Mouse (Mus musculus) MEL (cell line): ENCODE measurements around the gene Maml3. TPM values are rescaled to one million over a fixed set of nuclear protein-coding genes. Genes with fewer than 3 reads are reported as not detected.

Experiments used
- DNase-seq: peaks from one replicate; pipeline ENCODE4 v3.0.0; 2011; ENCODE audit warnings: low read depth, low spot score
- H3K27ac ChIP-seq: 2 replicates; pipeline ENCODE4 v1.5.1; 2012; ENCODE audit warnings: low read depth, mild to moderate bottlenecking, control low read depth, low read length, moderate library complexity; ENCODE audit not compliant: control insufficient read depth
- H3K27me3 ChIP-seq, 2 experiments: fragments of 150-350 bp in 1 of 2; sonication (generic) in 1 of 2; 2 replicates each; pipeline ENCODE4 v1.6.1; 2012; ENCODE audit warnings: low read length in 2 of 2, mild to moderate bottlenecking in 2 of 2, improper control_type of control experiment in 1 of 2, moderate library complexity in 1 of 2; ENCODE audit not compliant: insufficient read depth in 2 of 2, control insufficient read depth in 1 of 2
- H3K36me3 ChIP-seq, 2 experiments: 2 replicates each; pipeline ENCODE4 v1.6.1; 2012 to 2014; ENCODE audit warnings: low read length in 2 of 2, improper control_type of control experiment in 1 of 2, inconsistent platforms in 1 of 2, mild to moderate bottlenecking in 1 of 2; ENCODE audit not compliant: insufficient read depth in 2 of 2, control insufficient read depth in 1 of 2
- H3K4me1 ChIP-seq, 2 experiments: fragments of 150-350 bp in 1 of 2; sonication (generic) in 1 of 2; 2 replicates each; pipeline ENCODE4 v1.6.1; 2012; ENCODE audit warnings: low read length in 2 of 2, improper control_type of control experiment in 1 of 2, mild to moderate bottlenecking in 1 of 2; ENCODE audit not compliant: insufficient read depth in 2 of 2, control insufficient read depth in 1 of 2
- H3K4me3 ChIP-seq, 2 experiments: fragments of 150-350 bp in 1 of 2; sonication (generic) in 1 of 2; 2 replicates each; pipeline ENCODE4 v1.5.1; 2012; ENCODE audit warnings: low read depth in 2 of 2, low read length in 2 of 2, mild to moderate bottlenecking in 2 of 2, moderate library complexity in 2 of 2, control low read depth in 1 of 2, improper control_type of control experiment in 1 of 2; ENCODE audit not compliant: control insufficient read depth in 1 of 2, insufficient read depth in 1 of 2
- H3K79me2 ChIP-seq: 2 replicates; pipeline ENCODE4 v1.6.1; 2012; ENCODE audit warnings: mild to moderate bottlenecking, low read length, moderate library complexity; ENCODE audit not compliant: control insufficient read depth, poor library complexity, insufficient read depth
- H3K9ac ChIP-seq: 2 replicates; pipeline ENCODE4 v1.6.1; 2012; ENCODE audit warnings: low read depth, mild to moderate bottlenecking, control low read depth, low read length, moderate library complexity; ENCODE audit not compliant: control insufficient read depth, poor library complexity, severe bottlenecking
- H3K9me3 ChIP-seq: fragments of 150-350 bp; sonication (generic); replicated peaks from 2 replicates; pipeline ENCODE4 v1.6.1; 2012; ENCODE audit warnings: mild to moderate bottlenecking, low read length, improper control_type of control experiment, moderate library complexity; ENCODE audit not compliant: insufficient read depth
- CHD1 ChIP-seq: IDR thresholded peaks from 2 replicates; pipeline ENCODE4 v1.6.1; 2012; ENCODE audit warnings: low read depth, mild to moderate bottlenecking, inconsistent platforms, low read length, improper control_type of control experiment
- CHD2 ChIP-seq: IDR thresholded peaks from 2 replicates; pipeline ENCODE4 v1.6.1; 2011; ENCODE audit warnings: low read length, improper control_type of control experiment
- E2F4 ChIP-seq: IDR thresholded peaks from 2 replicates; pipeline ENCODE4 v1.6.1; 2011; ENCODE audit warnings: low read depth, low read length, improper control_type of control experiment, borderline replicate concordance
- EP300 ChIP-seq, 2 experiments: IDR thresholded peaks; 2 replicates each; pipeline ENCODE4 v1.6.1; 2011; ENCODE audit warnings: improper control_type of control experiment in 2 of 2, low read length in 2 of 2, low read depth in 1 of 2, mild to moderate bottlenecking in 1 of 2
- ETS1 ChIP-seq: IDR thresholded peaks from 2 replicates; pipeline ENCODE4 v1.6.1; 2012; ENCODE audit warnings: low read depth, mild to moderate bottlenecking, inconsistent platforms, low read length, improper control_type of control experiment, moderate library complexity
- GABPA ChIP-seq: IDR thresholded peaks from 2 replicates; pipeline ENCODE4 v1.6.1; 2012; ENCODE audit warnings: low read depth, mild to moderate bottlenecking, inconsistent platforms, low read length, improper control_type of control experiment, moderate library complexity
- GATA1 ChIP-seq: IDR thresholded peaks from 2 replicates; pipeline ENCODE4 v1.6.1; 2011; ENCODE audit warnings: low read depth, low read length, improper control_type of control experiment
- HCFC1 ChIP-seq: IDR thresholded peaks from 2 replicates; pipeline ENCODE4 v1.6.1; 2012; ENCODE audit warnings: low read depth, mild to moderate bottlenecking, inconsistent platforms, low read length, improper control_type of control experiment, moderate library complexity
- JUND ChIP-seq: IDR thresholded peaks from 2 replicates; pipeline ENCODE4 v1.6.1; 2011; ENCODE audit warnings: low read depth, mild to moderate bottlenecking, improper control_type of control experiment, low read length
- MAX ChIP-seq: IDR thresholded peaks from 2 replicates; pipeline ENCODE4 v1.6.1; 2011; ENCODE audit warnings: low read length, improper control_type of control experiment
- MAZ ChIP-seq: IDR thresholded peaks from 2 replicates; pipeline ENCODE4 v1.6.1; 2012; ENCODE audit warnings: low read depth, mild to moderate bottlenecking, inconsistent platforms, low read length, improper control_type of control experiment
- MEF2A ChIP-seq: IDR thresholded peaks from 2 replicates; pipeline ENCODE4 v1.6.1; 2014; ENCODE audit warnings: low read depth, mild to moderate bottlenecking, inconsistent platforms, low read length, improper control_type of control experiment; ENCODE audit not compliant: poor library complexity, insufficient replicate concordance, severe bottlenecking; ENCODE audit errors: extremely low read depth
- MYC ChIP-seq: IDR thresholded peaks from 2 replicates; pipeline ENCODE4 v1.6.1; 2011; ENCODE audit warnings: low read depth, mild to moderate bottlenecking, low read length, improper control_type of control experiment, moderate library complexity
- NELFE ChIP-seq: IDR thresholded peaks from 2 replicates; pipeline ENCODE4 v1.6.1; 2011; ENCODE audit warnings: low read depth, low read length, improper control_type of control experiment
- NRF1 ChIP-seq: IDR thresholded peaks from 2 replicates; pipeline ENCODE4 v1.6.1; 2014; ENCODE audit warnings: low read depth, mild to moderate bottlenecking, inconsistent platforms, low read length, improper control_type of control experiment, moderate library complexity; ENCODE audit not compliant: poor library complexity, insufficient read depth, severe bottlenecking
- POLR2A ChIP-seq, 2 experiments: IDR thresholded peaks; 2 replicates each; pipeline ENCODE4 v1.6.1; 2011 to 2012; ENCODE audit warnings: low read length in 2 of 2, mild to moderate bottlenecking in 2 of 2, control low read depth in 1 of 2, improper control_type of control experiment in 1 of 2, low read depth in 1 of 2, moderate library complexity in 1 of 2; ENCODE audit not compliant: control insufficient read depth in 1 of 2, insufficient read depth in 1 of 2, poor library complexity in 1 of 2
- POLR2AphosphoS2 ChIP-seq: IDR thresholded peaks from 2 replicates; pipeline ENCODE4 v1.6.1; 2011; ENCODE audit warnings: low read length, improper control_type of control experiment
- RAD21 ChIP-seq: IDR thresholded peaks from 2 replicates; pipeline ENCODE4 v1.6.1; 2011; ENCODE audit warnings: mild to moderate bottlenecking, low read depth, low read length, improper control_type of control experiment
- RCOR1 ChIP-seq: IDR thresholded peaks from 2 replicates; pipeline ENCODE4 v1.6.1; 2012; ENCODE audit warnings: low read depth, mild to moderate bottlenecking, inconsistent platforms, low read length, improper control_type of control experiment
- SIN3A ChIP-seq: IDR thresholded peaks from 2 replicates; pipeline ENCODE4 v1.6.1; 2012; ENCODE audit warnings: low read length, improper control_type of control experiment, inconsistent platforms
- TAL1 ChIP-seq: IDR thresholded peaks from 2 replicates; pipeline ENCODE4 v1.6.1; 2012; ENCODE audit warnings: mild to moderate bottlenecking, inconsistent platforms, low read length, moderate library complexity, mixed read lengths
- TCF12 ChIP-seq: IDR thresholded peaks from 2 replicates; pipeline ENCODE4 v1.6.1; 2014; ENCODE audit warnings: low read depth, mild to moderate bottlenecking, inconsistent platforms, low read length, improper control_type of control experiment, moderate library complexity
- UBTF ChIP-seq: IDR thresholded peaks from 2 replicates; pipeline ENCODE4 v1.6.1; 2012; ENCODE audit warnings: low read depth, mild to moderate bottlenecking, inconsistent platforms, low read length, improper control_type of control experiment, moderate library complexity, borderline replicate concordance; ENCODE audit not compliant: insufficient read depth
- USF1 ChIP-seq: IDR thresholded peaks from 2 replicates; pipeline ENCODE4 v1.6.1; 2014; ENCODE audit warnings: low read depth, mild to moderate bottlenecking, inconsistent platforms, low read length, improper control_type of control experiment, moderate library complexity
- USF2 ChIP-seq, 2 experiments: IDR thresholded peaks; 2 replicates each; pipeline ENCODE4 v1.6.1; 2011 to 2012; ENCODE audit warnings: improper control_type of control experiment in 2 of 2, low read length in 2 of 2, borderline replicate concordance in 1 of 2, inconsistent platforms in 1 of 2, low read depth in 1 of 2, mild to moderate bottlenecking in 1 of 2; ENCODE audit not compliant: insufficient read depth in 1 of 2
- ZKSCAN1 ChIP-seq: IDR thresholded peaks from 2 replicates; pipeline ENCODE4 v1.6.1; 2012; ENCODE audit warnings: low read depth, mild to moderate bottlenecking, inconsistent platforms, low read length, improper control_type of control experiment, moderate library complexity
- ZMIZ1 ChIP-seq: IDR thresholded peaks from 2 replicates; pipeline ENCODE4 v1.6.1; 2012; ENCODE audit warnings: low read depth, mild to moderate bottlenecking, inconsistent platforms, low read length, improper control_type of control experiment, moderate library complexity
- polyA plus RNA-seq, 2 experiments: library from polyadenylated mRNA; stranded (reverse) in 1 of 2; unstranded in 1 of 2; fragments of >175 nt in 1 of 2; fragments of >200 nt in 1 of 2; gene quantifications; 2 replicates each; pipeline versions ENCODE4 v1.2.1 to v1.2.4; 2012; ENCODE audit warnings: low replicate concordance in 2 of 2, low read depth in 1 of 2; ENCODE audit not compliant: insufficient read length in 2 of 2, insufficient read depth in 1 of 2, missing spikeins in 1 of 2
- total RNA-seq: library from RNA; depleted of rRNA; stranded (reverse); fragments of 300-350 nt; gene quantifications from 2 replicates; pipeline ENCODE4 v1.2.3, GENCODE M21; 2012

Maml3 gene
- total and polyA plus RNA-seq, 3 experiments: 2.0 to 4.1 TPM; not detected in 1

DNA sequence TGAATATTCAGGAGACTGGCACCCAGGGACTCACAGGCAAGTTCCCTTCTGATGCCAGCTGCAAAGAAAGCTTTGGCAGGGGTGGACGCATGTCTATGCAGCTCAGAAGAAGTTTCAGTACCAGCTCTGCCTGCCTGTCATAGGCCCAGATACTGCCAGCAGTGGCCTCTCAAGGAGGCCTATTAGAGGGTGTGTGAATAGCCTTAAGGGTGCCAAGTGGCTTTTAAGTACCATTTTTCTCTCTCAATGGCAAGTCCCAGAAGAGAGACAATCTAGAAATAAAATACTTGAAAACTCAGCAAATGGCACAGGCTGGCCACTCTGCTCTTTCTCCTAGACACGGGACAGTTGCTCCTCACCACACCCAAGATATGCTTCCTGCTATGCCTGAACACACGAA lies 157.7 kb downstream of the Maml3 start:
- TF ChIP-seq SIN3A (no peak), MEF2A (no peak), TAL1 (no peak), TCF12 (no peak), HCFC1 (no peak), GATA1 (no peak), MAX (no peak), CHD2 (no peak), ZMIZ1 (no peak), E2F4 (no peak), NRF1 (no peak), USF2 (IDR thresholded peaks at IDR 0.05; ENCODE audit: borderline replicate concordance in 1 of 2, insufficient read depth in 1 of 2, low read depth in 1 of 2, low read length in 2 of 2) (no peak), POLR2AphosphoS2 (no peak), RAD21 (no peak), MYC (no peak), GABPA (no peak)
- DNase-seq: no peak
- no peaks in the 10 kb centered on the region for H3K36me3 ChIP-seq
- no peak overlapping the region for H3K9ac ChIP-seq
- no peaks in the 10 kb centered on the region for H3K4me1 ChIP-seq
- H3K27ac ChIP-seq: no peak overlapping the region
- H3K79me2 ChIP-seq: no peaks in the 10 kb centered on the region
- no peaks in the 10 kb centered on the region for H3K9me3 ChIP-seq
- no peaks in the 10 kb centered on the region for H3K27me3 ChIP-seq
- no peak overlapping the region for H3K4me3 ChIP-seq

DNA sequence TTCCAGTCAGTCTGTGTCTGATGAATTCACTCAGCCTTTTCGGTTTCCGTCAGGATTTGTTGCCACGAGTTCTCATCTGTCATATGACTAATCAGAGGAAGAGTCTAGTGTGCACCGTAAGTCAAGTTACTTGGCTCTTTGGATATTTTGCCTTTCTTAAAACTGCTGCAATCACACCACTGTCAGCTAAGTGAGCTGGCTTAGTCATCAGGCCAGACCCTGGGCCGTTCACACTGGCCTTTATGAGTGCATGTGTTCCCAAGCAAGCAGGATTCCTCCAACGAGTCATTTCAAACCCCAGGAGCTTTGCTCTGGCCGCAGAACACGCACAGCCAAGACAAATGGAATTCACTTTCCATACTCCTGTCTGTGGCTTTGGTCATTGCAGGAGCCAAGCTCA lies 161.2 kb downstream of the Maml3 start:
- Histone ChIP-seq H3K9ac (no peak overlapping the region), H3K9me3 (no peaks in the 10 kb centered on the region), H3K4me1 (peaks cover 0 to 4% of the 10 kb centered on the region in 2 experiments; a peak in 2 of 4 replicates)
- TF ChIP-seq CHD2 (no peak), EP300 (IDR thresholded peaks at IDR 0.05; ENCODE audit: low read depth in 1 of 2, low read length in 2 of 2) (no peak), GABPA (no peak), MAZ (no peak), JUND (no peak), MEF2A (no peak), POLR2A (IDR thresholded peaks at IDR 0.05; ENCODE audit: control insufficient read depth in 1 of 2, insufficient read depth in 1 of 2, low read depth in 1 of 2, low read length in 2 of 2, poor library complexity in 1 of 2) (no peak), TAL1 (no peak), USF1 (no peak), RCOR1 (no peak), ZKSCAN1 (no peak), ETS1 (no peak), NELFE (no peak), UBTF (no peak), POLR2AphosphoS2 (no peak), TCF12 (no peak), CHD1 (no peak)
- TF ChIP-seq, all 39 proteins: peak for 0
- no peak for DNase-seq
- Histone ChIP-seq H3K27ac (no peak overlapping the region), H3K4me3 (no peak overlapping the region), H3K36me3 (no peaks in the 10 kb centered on the region), H3K27me3 (no peaks in the 10 kb centered on the region), H3K79me2 (no peaks in the 10 kb centered on the region)
